Mouse (Mus musculus) gastrocnemius, postnatal 36 days (tissue): ENCODE measurements around the gene Phgdh. TPM values are rescaled to one million over a fixed set of nuclear protein-coding genes. Genes with fewer than 3 reads are reported as not detected.

Experiments
- DNase-seq, 2 experiments: peaks; one replicate each; pipeline ENCODE4 v3.0.0; 2022
- intact Hi-C: fragments of 180-260 bp; cut with DNase I; formaldehyde crosslinking; loops from one replicate; pipeline ENCODE4 v1.15.1; 2025
- total RNA-seq, 2 experiments: library from RNA; stranded (reverse); gene quantifications; 2 replicates each; pipeline ENCODE4 v1.2.3; 2021

The Phgdh gene
- total RNA-seq, 2 experiments from 2014 or later, result 2.3 to 2.9 TPM

GRCm38 (mm10) chr3:98353892-98354291 lies 14.1 kb upstream of the Phgdh start:
- intact Hi-C loops, result no loop called here
- peak in 1 of 2 experiments; percentile 69 for DNase-seq

- no peak for DNase-seq
- intact Hi-C loops, result no loop called here
These were observed 8.9 kb upstream of the Phgdh start for GRCm38 (mm10) chr3:98348705-98349104.

GRCm38 (mm10) chr3:98348106-98348505 lies 8.3 kb upstream of the Phgdh start:
- no peak for DNase-seq
- intact Hi-C loops, result no loop called here

GRCm38 (mm10) chr3:98343235-98343634 lies 3.4 kb upstream of the Phgdh start:
- intact Hi-C loops, result no loop called here
- DNase-seq, result no peak

- intact Hi-C loops, result no loop called here
- DNase-seq, result no peak
These were observed 1.2 kb upstream of the Phgdh start for GRCm38 (mm10) chr3:98340818-98341594.

GRCm38 (mm10) chr3:98339097-98339705 lies 589 bp downstream of the Phgdh start:
- peak; percentile 41 to 42 for DNase-seq
- intact Hi-C loops, result no loop called here

GRCm38 (mm10) chr3:98338584-98339041 lies 1.2 kb downstream of the Phgdh start:
- peak; percentile 22 to 23 for DNase-seq
- intact Hi-C loops, result no loop called here

GRCm38 (mm10) chr3:98336661-98337654 lies 2.8 kb downstream of the Phgdh start:
- DNase-seq, result no peak
- intact Hi-C loops, result no loop called here

GRCm38 (mm10) chr3:98335886-98336285 lies 3.9 kb downstream of the Phgdh start:
- intact Hi-C loops, result no loop called here
- DNase-seq, result no peak

GRCm38 (mm10) chr3:98335331-98335730 lies 4.5 kb downstream of the Phgdh start:
- no peak for DNase-seq
- intact Hi-C loops, result no loop called here

- no peak for DNase-seq
- intact Hi-C loops, result no loop called here
These were observed 5.8 kb downstream of the Phgdh start for GRCm38 (mm10) chr3:98334010-98334409.

- intact Hi-C loops, result no loop called here
- DNase-seq, result no peak
These were observed 15.6 kb downstream of the Phgdh start for GRCm38 (mm10) chr3:98324235-98324634.

GRCm38 (mm10) chr3:98322209-98322608 lies 17.6 kb downstream of the Phgdh start:
- intact Hi-C loops, result no loop called here
- DNase-seq, result no peak

GRCm38 (mm10) chr3:98319190-98319589 lies 20.6 kb downstream of the Phgdh start:
- intact Hi-C loops, result loop anchor here (10.0 kb wide), 2 partner anchors 314 to 394 kb away; no protein-coding TSS in a partner anchor
- DNase-seq, result no peak

GRCm38 (mm10) chr3:98317143-98317542 lies 22.6 kb downstream of the Phgdh start:
- intact Hi-C loops, result loop anchor here (10.0 kb wide), 2 partner anchors 312 to 392 kb away; no protein-coding TSS in a partner anchor

GRCm38 (mm10) chr3:98315181-98315580 lies 24.6 kb downstream of the Phgdh start:
- intact Hi-C loops, result loop anchor here (10.0 kb wide), 2 partner anchors 310 to 390 kb away; no protein-coding TSS in a partner anchor
- DNase-seq, result peak in 1 of 2 experiments; percentile 36

More at GRCm38 (mm10) chr3:98317143-98317542, 22.6 kb downstream of the Phgdh start:
- DNase-seq, result no peak

GRCm38 (mm10) chr3:98313294-98314155 lies 26.3 kb downstream of the Phgdh start:
- DNase-seq, result no peak
- intact Hi-C loops, result loop anchor here (5.0 to 10.0 kb wide), 3 partner anchors 86 to 389 kb away; no protein-coding TSS in a partner anchor

GRCm38 (mm10) chr3:98312867-98313266 lies 26.9 kb downstream of the Phgdh start:
- intact Hi-C loops, result loop anchor here (5.0 to 10.0 kb wide), 3 partner anchors 86 to 388 kb away; no protein-coding TSS in a partner anchor
- peak in 1 of 2 experiments; percentile 28 for DNase-seq

- no peak for DNase-seq
- intact Hi-C loops, result loop anchor here (5.0 to 10.0 kb wide), 3 partner anchors 83 to 386 kb away; no protein-coding TSS in a partner anchor
These were observed 29.3 kb downstream of the Phgdh start for GRCm38 (mm10) chr3:98310456-98310855.
